Mouse (Mus musculus) MEL (cell line): ENCODE measurements around the gene Evx1. TPM values are rescaled to one million over a fixed set of nuclear protein-coding genes. Genes with fewer than 3 reads are reported as not detected.
"Not testable (repeated sequence)": the region's sequence is repeated elsewhere in the genome, so short reads cannot be mapped to it uniquely, and the experiment has no call there.

Experiments used
- DNase-seq: peaks from one replicate; pipeline ENCODE4 v3.0.0; 2011; ENCODE audit warnings: low read depth, low spot score
- H3K27ac ChIP-seq: 2 replicates; pipeline ENCODE4 v1.5.1; 2012; ENCODE audit warnings: low read depth, mild to moderate bottlenecking, control low read depth, low read length, moderate library complexity; ENCODE audit not compliant: control insufficient read depth
- H3K27me3 ChIP-seq, 2 experiments: fragments of 150-350 bp in 1 of 2; sonication (generic) in 1 of 2; 2 replicates each; pipeline ENCODE4 v1.6.1; 2012; ENCODE audit warnings: low read length in 2 of 2, mild to moderate bottlenecking in 2 of 2, improper control_type of control experiment in 1 of 2, moderate library complexity in 1 of 2; ENCODE audit not compliant: insufficient read depth in 2 of 2, control insufficient read depth in 1 of 2
- H3K36me3 ChIP-seq, 2 experiments: 2 replicates each; pipeline ENCODE4 v1.6.1; 2012 to 2014; ENCODE audit warnings: low read length in 2 of 2, improper control_type of control experiment in 1 of 2, inconsistent platforms in 1 of 2, mild to moderate bottlenecking in 1 of 2; ENCODE audit not compliant: insufficient read depth in 2 of 2, control insufficient read depth in 1 of 2
- H3K4me1 ChIP-seq, 2 experiments: fragments of 150-350 bp in 1 of 2; sonication (generic) in 1 of 2; 2 replicates each; pipeline ENCODE4 v1.6.1; 2012; ENCODE audit warnings: low read length in 2 of 2, improper control_type of control experiment in 1 of 2, mild to moderate bottlenecking in 1 of 2; ENCODE audit not compliant: insufficient read depth in 2 of 2, control insufficient read depth in 1 of 2
- H3K4me3 ChIP-seq, 2 experiments: fragments of 150-350 bp in 1 of 2; sonication (generic) in 1 of 2; 2 replicates each; pipeline ENCODE4 v1.5.1; 2012; ENCODE audit warnings: low read depth in 2 of 2, low read length in 2 of 2, mild to moderate bottlenecking in 2 of 2, moderate library complexity in 2 of 2, control low read depth in 1 of 2, improper control_type of control experiment in 1 of 2; ENCODE audit not compliant: control insufficient read depth in 1 of 2, insufficient read depth in 1 of 2
- H3K79me2 ChIP-seq: 2 replicates; pipeline ENCODE4 v1.6.1; 2012; ENCODE audit warnings: mild to moderate bottlenecking, low read length, moderate library complexity; ENCODE audit not compliant: control insufficient read depth, poor library complexity, insufficient read depth
- H3K9ac ChIP-seq: 2 replicates; pipeline ENCODE4 v1.6.1; 2012; ENCODE audit warnings: low read depth, mild to moderate bottlenecking, control low read depth, low read length, moderate library complexity; ENCODE audit not compliant: control insufficient read depth, poor library complexity, severe bottlenecking
- H3K9me3 ChIP-seq: fragments of 150-350 bp; sonication (generic); replicated peaks from 2 replicates; pipeline ENCODE4 v1.6.1; 2012; ENCODE audit warnings: mild to moderate bottlenecking, low read length, improper control_type of control experiment, moderate library complexity; ENCODE audit not compliant: insufficient read depth
- CHD1 ChIP-seq: IDR thresholded peaks from 2 replicates; pipeline ENCODE4 v1.6.1; 2012; ENCODE audit warnings: low read depth, mild to moderate bottlenecking, inconsistent platforms, low read length, improper control_type of control experiment
- E2F4 ChIP-seq: IDR thresholded peaks from 2 replicates; pipeline ENCODE4 v1.6.1; 2011; ENCODE audit warnings: low read depth, low read length, improper control_type of control experiment, borderline replicate concordance
- ELF1 ChIP-seq: IDR thresholded peaks from 2 replicates; pipeline ENCODE4 v1.6.1; 2014; ENCODE audit warnings: low read depth, mild to moderate bottlenecking, inconsistent platforms, low read length, improper control_type of control experiment, moderate library complexity
- ETS1 ChIP-seq: IDR thresholded peaks from 2 replicates; pipeline ENCODE4 v1.6.1; 2012; ENCODE audit warnings: low read depth, mild to moderate bottlenecking, inconsistent platforms, low read length, improper control_type of control experiment, moderate library complexity
- GATA1 ChIP-seq: IDR thresholded peaks from 2 replicates; pipeline ENCODE4 v1.6.1; 2011; ENCODE audit warnings: low read depth, low read length, improper control_type of control experiment
- KAT2A ChIP-seq: conservative IDR thresholded peaks from 2 replicates; pipeline ENCODE4 v1.6.1; 2012; ENCODE audit warnings: low read depth, low read length, improper control_type of control experiment, inconsistent platforms
- MAFK ChIP-seq: IDR thresholded peaks from 2 replicates; pipeline ENCODE4 v1.6.1; 2011; ENCODE audit warnings: low read depth, mild to moderate bottlenecking, low read length, improper control_type of control experiment, borderline replicate concordance
- MAX ChIP-seq: IDR thresholded peaks from 2 replicates; pipeline ENCODE4 v1.6.1; 2011; ENCODE audit warnings: low read length, improper control_type of control experiment
- MEF2A ChIP-seq: IDR thresholded peaks from 2 replicates; pipeline ENCODE4 v1.6.1; 2014; ENCODE audit warnings: low read depth, mild to moderate bottlenecking, inconsistent platforms, low read length, improper control_type of control experiment; ENCODE audit not compliant: poor library complexity, insufficient replicate concordance, severe bottlenecking; ENCODE audit errors: extremely low read depth
- MXI1 ChIP-seq: IDR thresholded peaks from 2 replicates; pipeline ENCODE4 v1.6.1; 2011; ENCODE audit warnings: mild to moderate bottlenecking, low read depth, low read length, improper control_type of control experiment
- MYC ChIP-seq: IDR thresholded peaks from 2 replicates; pipeline ENCODE4 v1.6.1; 2011; ENCODE audit warnings: low read depth, mild to moderate bottlenecking, low read length, improper control_type of control experiment, moderate library complexity
- NELFE ChIP-seq: IDR thresholded peaks from 2 replicates; pipeline ENCODE4 v1.6.1; 2011; ENCODE audit warnings: low read depth, low read length, improper control_type of control experiment
- NRF1 ChIP-seq: IDR thresholded peaks from 2 replicates; pipeline ENCODE4 v1.6.1; 2014; ENCODE audit warnings: low read depth, mild to moderate bottlenecking, inconsistent platforms, low read length, improper control_type of control experiment, moderate library complexity; ENCODE audit not compliant: poor library complexity, insufficient read depth, severe bottlenecking
- POLR2AphosphoS2 ChIP-seq: IDR thresholded peaks from 2 replicates; pipeline ENCODE4 v1.6.1; 2011; ENCODE audit warnings: low read length, improper control_type of control experiment
- RCOR1 ChIP-seq: IDR thresholded peaks from 2 replicates; pipeline ENCODE4 v1.6.1; 2012; ENCODE audit warnings: low read depth, mild to moderate bottlenecking, inconsistent platforms, low read length, improper control_type of control experiment
- SIN3A ChIP-seq: IDR thresholded peaks from 2 replicates; pipeline ENCODE4 v1.6.1; 2012; ENCODE audit warnings: low read length, improper control_type of control experiment, inconsistent platforms
- TBP ChIP-seq: IDR thresholded peaks from 2 replicates; pipeline ENCODE4 v1.8.0; 2011; ENCODE audit warnings: low read depth, low read length, improper control_type of control experiment
- TCF12 ChIP-seq: IDR thresholded peaks from 2 replicates; pipeline ENCODE4 v1.6.1; 2014; ENCODE audit warnings: low read depth, mild to moderate bottlenecking, inconsistent platforms, low read length, improper control_type of control experiment, moderate library complexity
- USF1 ChIP-seq: IDR thresholded peaks from 2 replicates; pipeline ENCODE4 v1.6.1; 2014; ENCODE audit warnings: low read depth, mild to moderate bottlenecking, inconsistent platforms, low read length, improper control_type of control experiment, moderate library complexity
- ZKSCAN1 ChIP-seq: IDR thresholded peaks from 2 replicates; pipeline ENCODE4 v1.6.1; 2012; ENCODE audit warnings: low read depth, mild to moderate bottlenecking, inconsistent platforms, low read length, improper control_type of control experiment, moderate library complexity
- ZMIZ1 ChIP-seq: IDR thresholded peaks from 2 replicates; pipeline ENCODE4 v1.6.1; 2012; ENCODE audit warnings: low read depth, mild to moderate bottlenecking, inconsistent platforms, low read length, improper control_type of control experiment, moderate library complexity
- ZNF384 ChIP-seq: IDR thresholded peaks from 2 replicates; pipeline ENCODE4 v1.6.1; 2012; ENCODE audit warnings: low read depth, mild to moderate bottlenecking, inconsistent platforms, low read length, improper control_type of control experiment
- polyA plus RNA-seq, 2 experiments: library from polyadenylated mRNA; stranded (reverse) in 1 of 2; unstranded in 1 of 2; fragments of >175 nt in 1 of 2; fragments of >200 nt in 1 of 2; gene quantifications; 2 replicates each; pipeline versions ENCODE4 v1.2.1 to v1.2.4; 2012; ENCODE audit warnings: low replicate concordance in 2 of 2, low read depth in 1 of 2; ENCODE audit not compliant: insufficient read length in 2 of 2, insufficient read depth in 1 of 2, missing spikeins in 1 of 2
- total RNA-seq: library from RNA; depleted of rRNA; stranded (reverse); fragments of 300-350 nt; gene quantifications from 2 replicates; pipeline ENCODE4 v1.2.3, GENCODE M21; 2012

Gene Evx1
- total and polyA plus RNA-seq, 3 experiments: not detected

- TF ChIP-seq MAX (no peak), ETS1 (no peak), MXI1 (no peak), POLR2AphosphoS2 (no peak), RCOR1 (no peak), USF1 (no peak), SIN3A (no peak), E2F4 (no peak), MAFK (no peak)
- no peaks in the 10 kb centered on the region for H3K9me3 ChIP-seq
- no peak overlapping the region for H3K27ac ChIP-seq
- no peak overlapping the region for H3K4me3 ChIP-seq
- no peak overlapping the region for H3K9ac ChIP-seq
- no peaks in the 10 kb centered on the region for H3K4me1 ChIP-seq
- no peaks in the 10 kb centered on the region for H3K79me2 ChIP-seq
- H3K36me3 ChIP-seq: no peaks in the 10 kb centered on the region
- H3K27me3 ChIP-seq: no peaks in the 10 kb centered on the region
- DNase-seq: no peak
Measured at GRCm38 (mm10) chr6:52323292-52323691, 10.0 kb downstream of the Evx1 start.

- TF ChIP-seq USF1: no peak
- no peaks in the 10 kb centered on the region for H3K36me3 ChIP-seq
- no peaks in the 10 kb centered on the region for H3K4me1 ChIP-seq
- no peak overlapping the region for H3K4me3 ChIP-seq
- H3K27ac ChIP-seq: no peak overlapping the region
- no peak overlapping the region for H3K9ac ChIP-seq
- H3K27me3 ChIP-seq: no peaks in the 10 kb centered on the region
- no peaks in the 10 kb centered on the region for H3K9me3 ChIP-seq
- DNase-seq: no peak
- H3K79me2 ChIP-seq: no peaks in the 10 kb centered on the region
Measured at GRCm38 (mm10) chr6:52324061-52324460, 10.8 kb downstream of the Evx1 start.

- not testable (repeated sequence) for H3K4me3 ChIP-seq, H3K4me1 ChIP-seq, H3K27ac ChIP-seq, H3K9ac ChIP-seq, H3K79me2 ChIP-seq, DNase-seq, H3K36me3 ChIP-seq, H3K9me3 ChIP-seq, H3K27me3 ChIP-seq
Measured at GRCm38 (mm10) chr6:52346816-52347215, 33.5 kb downstream of the Evx1 start.

GRCm38 (mm10) chr6:52366021-52366420 lies 52.7 kb downstream of the Evx1 start:
- H3K4me1 ChIP-seq: no peaks in the 10 kb centered on the region
- no peaks in the 10 kb centered on the region for H3K9me3 ChIP-seq
- H3K9ac ChIP-seq: no peak overlapping the region
- TF ChIP-seq MAX (no peak), E2F4 (no peak), ELF1 (no peak), RCOR1 (no peak), MEF2A (no peak), CHD1 (no peak), TBP (no peak), MYC (no peak), KAT2A (no peak), NELFE (no peak), NRF1 (no peak), ZMIZ1 (no peak), GATA1 (no peak), TCF12 (no peak), MXI1 (no peak), ZKSCAN1 (no peak), ETS1 (no peak), ZNF384 (no peak)

More at GRCm38 (mm10) chr6:52366021-52366420, 52.7 kb downstream of the Evx1 start:
- no peak for DNase-seq
- no peaks in the 10 kb centered on the region for H3K79me2 ChIP-seq
- H3K27ac ChIP-seq: no peak overlapping the region
- H3K4me3 ChIP-seq: no peak overlapping the region
- no peaks in the 10 kb centered on the region for H3K36me3 ChIP-seq
- no peaks in the 10 kb centered on the region for H3K27me3 ChIP-seq
